Mouse (Mus musculus): ENCODE results near the gene Cnn1. TPM values are rescaled to one million over a fixed set of nuclear protein-coding genes. Genes with fewer than 3 reads are reported as not detected.
"Not testable (repeated sequence)": the region's sequence is repeated elsewhere in the genome, so short reads cannot be mapped to it uniquely, and the experiment has no call there.

The Cnn1 gene
- total RNA-seq, 2 experiments from 2014 or later = 7.6 to 10.4 TPM

DNA sequence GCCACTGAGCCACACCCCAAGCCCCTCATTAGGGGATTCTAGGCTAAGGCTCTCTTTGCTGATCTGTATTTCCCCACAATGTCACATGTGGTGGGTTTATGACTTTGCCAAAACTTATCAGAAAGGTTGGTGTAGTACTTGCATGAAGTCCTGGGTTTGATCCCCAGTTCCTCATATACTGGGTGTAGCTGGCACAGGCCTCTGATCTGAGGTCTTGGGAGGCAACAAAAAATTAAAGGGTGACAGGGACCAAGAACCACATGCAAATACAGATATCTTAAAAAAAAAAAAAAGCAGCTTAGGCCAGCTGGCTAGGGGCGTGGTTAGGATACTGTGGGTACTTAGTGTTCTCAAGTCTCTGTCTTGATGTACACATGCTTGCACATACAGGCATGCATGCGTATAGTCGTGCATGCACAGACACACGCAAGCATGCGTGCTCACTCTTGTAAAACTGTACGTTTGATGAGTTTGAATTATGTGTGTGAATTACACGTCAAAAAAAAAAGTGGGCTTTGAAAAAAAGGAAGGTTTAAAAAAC lies 24.1 kb downstream of the Cnn1 start:
- intact Hi-C loops (cut with DNase I) = no loop called here
- no peak for DNase-seq (ENCODE audit: low spot score)

DNA sequence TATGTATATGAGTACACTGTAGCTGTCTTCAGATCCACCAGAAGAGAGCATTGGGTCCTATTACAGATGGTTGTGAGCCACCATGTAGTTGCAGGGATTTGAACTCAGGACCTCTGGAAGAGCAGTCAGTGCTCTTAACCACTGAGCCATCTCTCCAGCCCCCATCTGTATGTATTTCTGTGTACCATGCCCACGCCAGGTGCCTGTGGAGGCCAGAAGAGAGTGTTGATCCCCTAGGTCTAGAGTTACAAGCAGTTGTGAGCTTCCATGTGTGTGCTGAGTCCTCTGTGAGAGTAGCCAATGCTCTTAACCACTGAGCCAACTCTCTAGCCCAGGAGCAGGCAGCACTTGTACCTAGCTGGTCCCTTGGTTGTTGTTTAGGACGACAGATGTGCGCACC lies 25.2 kb downstream of the Cnn1 start:
- intact Hi-C loops (cut with DNase I) = no loop called here
- no peak for DNase-seq (ENCODE audit: low spot score)

GRCm38 (mm10) chr9:22125246-22126027 lies 26.4 kb downstream of the Cnn1 start:
- DNase-seq (ENCODE audit: low spot score) = no peak

DNA sequence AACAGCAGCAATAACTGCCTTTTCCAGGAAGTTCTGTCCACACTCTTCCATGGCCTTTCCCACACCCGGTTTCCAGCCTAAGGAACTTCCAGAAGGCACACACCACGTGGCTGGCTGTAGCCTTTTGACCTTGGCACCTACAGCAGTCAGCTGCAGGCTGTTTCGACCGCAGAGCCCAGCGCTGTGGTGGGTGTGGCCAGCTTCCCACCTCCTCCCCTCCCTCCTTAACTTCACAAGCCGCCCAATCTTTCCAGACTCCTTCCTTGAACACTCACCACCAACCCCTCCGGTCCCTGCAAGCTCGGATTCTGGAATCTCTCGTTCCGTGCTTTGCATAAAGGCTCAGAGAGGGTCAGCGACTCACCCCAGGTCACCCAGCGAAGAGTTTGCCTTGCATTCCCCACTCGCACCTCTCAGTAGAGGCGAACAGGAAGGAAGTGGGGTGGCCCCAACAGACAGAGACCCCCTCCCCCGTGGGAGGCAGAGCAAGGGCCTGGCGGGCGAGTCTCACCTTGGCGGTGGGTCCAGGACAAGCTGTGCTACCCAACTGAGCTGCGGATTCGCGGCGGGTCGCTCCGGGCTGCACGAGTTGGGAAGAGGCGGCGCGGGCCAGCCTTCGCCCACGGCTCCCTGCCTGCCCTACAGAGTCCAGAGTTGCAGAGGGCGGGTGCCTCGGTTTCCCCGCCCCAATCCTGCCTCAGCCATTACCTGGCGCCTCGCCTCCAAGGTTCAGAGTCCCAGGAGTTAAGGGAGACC lies 32.4 kb downstream of the Cnn1 start:
- intact Hi-C loops (cut with DNase I) = no loop called here
- no peak for DNase-seq (ENCODE audit: low spot score)

More at GRCm38 (mm10) chr9:22125246-22126027, 26.4 kb downstream of the Cnn1 start:
- intact Hi-C loops (cut with DNase I) = no loop called here

- DNase-seq (ENCODE audit: low spot score) = no peak
- intact Hi-C loops (cut with DNase I) = no loop called here
Measured at GRCm38 (mm10) chr9:22132220-22132619, 33.2 kb downstream of the Cnn1 start.

DNA sequence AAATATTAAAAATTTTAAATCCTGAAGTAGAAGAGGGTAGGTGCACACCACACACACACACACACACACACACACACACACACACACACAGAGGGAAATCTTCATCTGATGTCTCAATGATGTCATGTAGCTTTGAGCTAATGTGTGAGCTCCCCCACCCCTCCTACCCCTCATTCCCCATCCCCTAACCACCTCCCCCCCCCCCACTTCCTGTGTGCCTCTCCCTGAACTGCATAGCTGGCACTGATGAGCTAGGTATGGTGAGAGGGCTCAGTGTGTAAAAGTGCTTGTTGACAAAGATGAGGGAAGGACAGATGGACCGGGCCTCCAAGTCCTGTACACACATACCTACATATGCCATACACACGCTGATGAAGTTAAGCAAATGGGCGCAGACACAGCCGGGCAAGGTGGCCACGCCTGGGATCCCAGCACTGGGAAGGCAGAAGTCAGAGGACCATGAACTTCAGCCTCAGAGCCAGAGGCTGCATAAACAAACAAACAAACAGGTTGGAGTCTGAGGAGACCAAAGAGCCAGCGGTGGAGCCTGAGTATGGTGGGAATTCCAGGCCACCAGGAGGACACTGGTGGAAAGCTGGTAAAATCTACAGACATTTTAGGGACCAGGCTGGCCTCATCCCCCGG lies 35.4 kb downstream of the Cnn1 start:
- DNase-seq (ENCODE audit: low spot score) = no peak
- intact Hi-C loops (cut with DNase I) = no loop called here

DNA sequence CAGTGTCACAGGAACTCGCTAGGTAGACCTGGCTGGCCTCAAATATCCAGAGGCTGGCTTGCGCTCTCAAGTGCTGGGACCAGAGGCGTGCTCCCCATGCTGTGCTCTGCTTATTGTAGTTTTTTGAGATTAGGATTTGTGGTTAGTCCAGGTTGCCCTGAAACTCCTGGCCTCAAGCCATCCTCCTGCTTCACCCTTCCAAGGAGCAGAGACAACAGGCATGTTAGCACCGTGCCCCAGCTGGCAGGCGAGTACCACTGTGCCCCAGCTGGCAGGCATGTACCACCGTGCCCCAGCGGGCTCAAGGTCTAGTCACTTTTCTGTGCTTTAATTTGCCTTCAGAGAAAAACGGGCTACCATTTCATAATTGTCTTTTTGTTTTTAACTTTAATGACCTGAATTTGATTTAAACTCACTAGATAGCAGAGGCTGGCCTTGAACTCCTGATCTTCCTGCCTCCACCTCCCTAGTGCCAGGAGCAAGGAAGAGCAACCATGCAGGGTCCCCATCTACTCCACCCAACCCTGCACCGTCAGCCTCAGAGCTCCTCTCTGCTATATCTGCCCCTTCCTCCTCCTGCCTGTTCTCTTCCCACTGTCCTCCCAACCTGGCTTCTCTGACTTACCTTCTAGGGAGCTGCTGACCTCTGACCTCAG lies 36.1 kb downstream of the Cnn1 start:
- intact Hi-C loops (cut with DNase I) = no loop called here
- no peak for DNase-seq (ENCODE audit: low spot score)

- intact Hi-C loops (cut with DNase I) = no loop called here
- DNase-seq (ENCODE audit: low spot score) = no peak
Measured at GRCm38 (mm10) chr9:22135644-22136390, 36.8 kb downstream of the Cnn1 start, which contains the start of gene Acp5. TSS of gene Acp5 (minus strand) at chr9:22135711.

- intact Hi-C loops (cut with DNase I) = no loop called here
- no peak for DNase-seq (ENCODE audit: low spot score)
Measured at GRCm38 (mm10) chr9:22136765-22137547, 37.9 kb downstream of the Cnn1 start.

- intact Hi-C loops (cut with DNase I) = no loop called here
- no peak for DNase-seq (ENCODE audit: low spot score)
Measured at GRCm38 (mm10) chr9:22138480-22138879, 39.5 kb downstream of the Cnn1 start.

- intact Hi-C loops (cut with DNase I) = loop anchor here (5.0 kb wide), 1 partner anchor 162 kb away; no protein-coding TSS in a partner anchor
- DNase-seq (ENCODE audit: low spot score) = no peak
Measured at GRCm38 (mm10) chr9:22139746-22140145, 40.7 kb downstream of the Cnn1 start.

GRCm38 (mm10) chr9:22143108-22144037 lies 44.4 kb downstream of the Cnn1 start:
- intact Hi-C loops (cut with DNase I) = loop anchor here (1.0 to 5.0 kb wide), 3 partner anchors 47 to 166 kb away; no protein-coding TSS in a partner anchor
- DNase-seq (ENCODE audit: low spot score) = no peak

- intact Hi-C loops (cut with DNase I) = loop anchor here (5.0 kb wide), 1 partner anchor 167 kb away; no protein-coding TSS in a partner anchor
- no peak for DNase-seq (ENCODE audit: low spot score)
Measured at GRCm38 (mm10) chr9:22144304-22144965, 45.4 kb downstream of the Cnn1 start.

- DNase-seq (ENCODE audit: low spot score) = no peak
- intact Hi-C loops (cut with DNase I) = no loop called here
Measured at GRCm38 (mm10) chr9:22149426-22150248, 50.6 kb downstream of the Cnn1 start.

DNA sequence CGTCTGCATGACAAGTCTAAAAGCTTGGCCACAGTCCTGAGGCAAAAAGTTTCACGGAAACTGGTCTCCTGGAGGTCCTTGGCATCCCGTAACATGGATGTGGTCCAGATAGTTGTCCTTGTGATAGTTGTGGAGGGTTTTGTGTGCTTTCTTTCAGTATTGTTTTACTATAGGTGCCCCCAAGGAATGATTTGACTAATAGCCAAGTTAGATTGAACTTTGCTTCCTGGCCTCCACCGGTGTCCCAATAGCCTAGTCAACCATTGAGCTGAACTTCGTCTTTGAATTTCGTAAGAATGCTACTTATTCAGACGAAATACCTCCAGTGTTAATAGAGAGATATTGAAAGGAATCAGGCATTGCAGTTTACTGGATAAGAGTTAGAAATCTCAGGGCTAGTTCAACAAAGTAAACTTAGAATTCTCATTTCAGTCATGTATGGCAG lies 51.3 kb downstream of the Cnn1 start:
- DNase-seq (ENCODE audit: low spot score); intact Hi-C loops (cut with DNase I): not testable (repeated sequence)

DNA sequence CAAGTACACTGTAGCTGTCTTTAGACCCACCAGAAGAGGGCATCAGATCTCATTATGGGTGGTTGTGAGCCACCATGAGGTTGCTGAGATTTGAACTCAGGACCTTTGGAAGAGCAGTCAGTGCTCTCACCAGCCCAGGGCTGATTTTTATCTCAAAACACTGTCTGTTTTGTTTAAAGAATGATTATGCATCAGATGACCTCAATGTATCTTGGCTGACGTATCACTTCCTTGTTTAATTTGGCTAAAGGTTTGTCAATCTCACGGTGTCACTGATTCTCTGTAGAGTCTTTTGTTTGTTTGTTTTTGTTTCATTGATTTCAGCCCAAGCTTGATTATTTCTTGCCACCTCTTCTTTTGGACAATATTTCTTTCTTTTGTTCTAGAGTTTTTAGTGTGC lies 51.9 kb downstream of the Cnn1 start:
- DNase-seq (ENCODE audit: low spot score) = no peak
- intact Hi-C loops (cut with DNase I) = no loop called here
